Mouse (Mus musculus) olfactory bulb, adult 2 months (tissue): ENCODE results near the gene Zfp935. TPM values are rescaled to one million over a fixed set of nuclear protein-coding genes. Genes with fewer than 3 reads are reported as not detected.
A peak's percentile ranks its signal among the peaks of the same experiment; 100 is the strongest.
"Not testable (repeated sequence)": the region's sequence is repeated elsewhere in the genome, so short reads cannot be mapped to it uniquely, and the experiment has no call there.

Experiments
- H3K27ac ChIP-seq: fragments of 200-500 bp; 2 replicates; pipeline ENCODE4 v1.5.1; 2012; ENCODE audit warnings: low read depth, low read length; ENCODE audit not compliant: insufficient read depth
- H3K4me1 ChIP-seq: fragments of 200-500 bp; 2 replicates; pipeline ENCODE4 v1.6.1; 2012; ENCODE audit warnings: low read length; ENCODE audit not compliant: control insufficient read depth, insufficient read depth
- H3K4me3 ChIP-seq: fragments of 200-500 bp; 2 replicates; pipeline ENCODE4 v1.5.1; 2012; ENCODE audit warnings: mild to moderate bottlenecking, low read depth, low read length, moderate library complexity; ENCODE audit not compliant: insufficient read depth
- WGBS: fragments of 180-500 bp; shearing (Covaris S2); methylation state at CpG from one replicate; pipeline ENCODE4 v1.1.7; 2018; 5-methylcytosine and 5-hydroxymethylcytosine counted together
- polyA plus RNA-seq: library from polyadenylated mRNA; stranded (reverse); fragments of >200 nt; gene quantifications from 2 replicates; pipeline ENCODE4 v1.2.4, GENCODE M21; 2012; ENCODE audit warnings: low replicate concordance; ENCODE audit not compliant: missing spikeins, insufficient read depth, insufficient read length

Zfp935 gene
- polyA plus RNA-seq = not detected in 2 replicates

DNA sequence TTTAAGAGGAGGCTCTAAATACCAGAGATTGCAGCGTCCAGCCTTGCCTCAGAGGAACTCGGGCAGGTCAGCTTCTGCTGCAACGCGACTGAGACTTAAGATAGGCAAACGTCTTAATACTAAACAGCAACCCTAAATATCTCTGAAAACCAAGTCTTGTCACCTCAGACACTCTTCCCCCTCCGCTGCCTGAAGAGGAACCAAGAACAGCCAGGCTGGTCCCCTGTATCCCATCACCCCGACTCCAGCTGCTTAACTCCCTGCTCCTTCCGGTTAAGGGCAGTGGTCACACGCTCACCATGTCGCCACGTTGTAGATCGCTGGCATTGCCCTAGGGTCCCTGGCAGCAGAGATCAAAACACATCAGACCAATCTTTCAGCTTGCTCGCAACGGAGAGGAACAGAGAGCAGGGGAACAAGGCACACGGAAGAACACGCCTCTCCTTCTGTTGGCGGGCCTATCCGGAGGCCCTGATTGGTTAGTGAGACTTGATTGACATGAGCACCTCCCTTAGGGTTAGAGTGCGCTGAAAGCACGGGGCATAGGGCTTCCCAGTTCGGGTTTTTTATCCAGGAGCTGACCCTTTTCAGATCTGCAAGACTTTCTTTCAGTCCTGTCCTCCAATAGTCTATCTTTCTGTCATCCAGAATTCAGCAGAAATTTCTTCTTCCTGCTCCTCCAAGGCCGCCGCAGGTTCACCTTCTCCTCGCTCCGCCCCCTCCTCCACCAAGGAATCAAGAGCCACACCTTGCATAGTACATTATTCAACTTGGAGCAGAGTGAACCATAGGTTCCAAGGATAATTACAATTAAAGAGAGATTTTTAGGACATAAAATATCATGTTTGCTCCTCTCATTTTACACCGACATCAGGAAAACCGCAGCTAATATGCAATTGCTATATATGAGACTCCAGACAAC lies at the start of gene Zfp935:
Gene Zfp935, minus strand, starts transcription at position 323 of the 922 bp plus-strand sequence.
- H3K4me3 ChIP-seq = peak within 1 kb of the TSS; percentile 61
- WGBS = 2% methylated on average over 27 of the region's 27 CpGs
- not testable (repeated sequence) for H3K27ac ChIP-seq, H3K4me1 ChIP-seq

- not testable (repeated sequence) for H3K4me1 ChIP-seq, H3K27ac ChIP-seq, H3K4me3 ChIP-seq
- 91% methylated on average over 6 of the region's 6 CpGs for WGBS
Observed at GRCm38 (mm10) chr13:62571099-62571498, 12.8 kb upstream of the Zfp935 start, which contains the start of gene Zfp934. TSS of gene Zfp934 (minus strand) at chr13:62571199.

DNA sequence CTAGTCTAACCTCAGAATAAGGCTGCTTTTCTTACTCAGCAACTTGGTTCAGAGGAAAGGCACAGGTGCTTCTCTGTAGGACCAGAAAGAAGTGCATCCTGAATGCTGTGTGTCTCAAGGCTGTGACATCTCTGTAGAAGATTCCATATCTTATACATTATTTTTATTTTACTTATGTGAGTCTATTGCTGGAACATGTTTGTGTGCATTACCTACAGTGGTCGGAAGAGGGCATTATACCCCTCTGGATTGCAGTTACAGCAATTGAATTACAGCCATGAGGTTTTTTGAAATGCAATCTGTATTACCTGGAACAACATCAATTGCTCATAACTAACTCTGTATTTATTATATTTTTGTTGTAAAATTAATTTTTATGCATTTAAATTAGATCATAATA lies 3.4 kb upstream of the Zfp935 start:
- H3K27ac ChIP-seq, H3K4me1 ChIP-seq, H3K4me3 ChIP-seq: not testable (repeated sequence)
- 22% methylated on average over 1 of the region's 1 CpGs for WGBS

- H3K4me1 ChIP-seq, H3K27ac ChIP-seq, H3K4me3 ChIP-seq: not testable (repeated sequence)
Observed at GRCm38 (mm10) chr13:62530129-62530528, 28.2 kb downstream of the Zfp935 start.

GRCm38 (mm10) chr13:62510641-62511420 lies 47.5 kb downstream of the Zfp935 start:
- H3K4me1 ChIP-seq, H3K27ac ChIP-seq, H3K4me3 ChIP-seq: not testable (repeated sequence)
- 89% methylated on average over 1 of the region's 1 CpGs for WGBS

DNA sequence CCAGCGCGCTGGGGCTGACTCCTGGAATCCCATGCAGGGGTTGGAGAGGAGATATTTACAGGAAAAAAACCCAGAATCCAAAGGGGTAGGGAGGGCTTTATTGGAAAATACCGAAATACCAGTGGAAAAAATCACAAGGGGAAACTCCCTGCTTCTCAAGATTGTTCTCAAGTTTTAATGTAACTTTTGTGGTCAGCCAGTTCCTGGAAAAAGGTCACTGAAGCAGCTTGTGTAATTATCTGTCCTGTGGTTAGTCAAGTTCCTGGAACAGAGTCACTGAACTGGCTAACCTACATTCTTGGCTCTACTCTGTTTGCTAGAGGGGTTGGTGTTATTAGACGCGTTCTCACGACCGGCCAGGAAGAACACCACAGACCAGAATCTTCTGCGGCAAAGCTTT lies 85.7 kb downstream of the Zfp935 start:
- H3K4me1 ChIP-seq = not testable (repeated sequence)
- 96% methylated on average over 8 of the region's 8 CpGs for WGBS

DNA sequence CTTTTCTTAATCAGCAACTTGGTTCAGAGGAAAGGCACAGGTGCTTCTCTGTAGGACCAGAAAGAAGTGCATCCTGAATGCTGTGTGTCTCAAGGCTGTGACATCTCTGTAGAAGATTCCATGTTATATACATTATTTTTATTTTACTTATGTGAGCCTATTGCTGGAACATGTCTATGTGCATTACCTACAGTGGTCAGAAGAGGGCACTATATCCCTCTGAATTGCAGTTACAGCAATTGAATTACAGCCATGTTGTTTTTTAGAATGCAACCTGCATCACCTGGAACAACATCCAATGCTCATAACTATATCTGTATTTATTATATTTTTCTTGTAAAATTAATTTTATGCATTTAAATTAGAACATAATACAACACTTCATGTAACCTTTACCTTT lies 88.4 kb downstream of the Zfp935 start:
- H3K4me3 ChIP-seq, H3K4me1 ChIP-seq, H3K27ac ChIP-seq: not testable (repeated sequence)

More for the DNA sequence above, 85.7 kb downstream of the Zfp935 start:
- H3K27ac ChIP-seq, H3K4me3 ChIP-seq: not testable (repeated sequence)

GRCm38 (mm10) chr13:62466424-62467334 lies 91.6 kb downstream of the Zfp935 start, which contains the start of gene Gm49359:
TSS of gene Gm49359 (minus strand) at chr13:62466832.
- H3K4me3 ChIP-seq = peak within 1 kb of the TSS; percentile 88
- WGBS = 2% methylated on average over 28 of the region's 28 CpGs

More at GRCm38 (mm10) chr13:62466424-62467334, 91.6 kb downstream of the Zfp935 start, which contains the start of gene Gm49359:
- peak within 1 kb of the TSS; percentile 76 for H3K27ac ChIP-seq
- H3K4me1 ChIP-seq = not testable (repeated sequence)

Other genes with a start within 250 kb of the Zfp935 start
- gene Gm3604, start 175.3 kb downstream of the Zfp935 start, polyA plus RNA-seq = not detected in 2 replicates
- not detected in 2 replicates for gene Gm49359, start 91.7 kb downstream of the Zfp935 start, polyA plus RNA-seq
- gene Zfp934, start 12.7 kb upstream of the Zfp935 start, polyA plus RNA-seq = not detected in 2 replicates
- not detected in 2 replicates for gene 6720489N17Rik, start 65.7 kb upstream of the Zfp935 start, polyA plus RNA-seq
- not detected in 2 replicates for gene Platr25, start 202.2 kb upstream of the Zfp935 start, polyA plus RNA-seq
- not detected in 2 replicates for gene Gm5141, start 227.3 kb upstream of the Zfp935 start, polyA plus RNA-seq